Mouse (Mus musculus) granulocyte monocyte progenitor cell, adult 5-6 weeks (primary cell): ENCODE data around the gene 4930590J08Rik. TPM values are rescaled to one million over a fixed set of nuclear protein-coding genes. Genes with fewer than 3 reads are reported as not detected.
"Not testable (repeated sequence)": the region's sequence is repeated elsewhere in the genome, so short reads cannot be mapped to it uniquely, and the experiment has no call there.

ENCODE experiments used
- ATAC-seq: replicated peaks from 2 replicates; pipeline ENCODE4 v1.8.0; 2016; ENCODE audit warnings: mild to moderate bottlenecking, moderate TSS enrichment, inconsistent platforms; ENCODE audit not compliant: poor library complexity, severe bottlenecking
- total RNA-seq, 2 experiments: library from RNA; stranded (forward) in 1 of 2; stranded (reverse) in 1 of 2; fragments of 200-712, 200-1000 nt in 1 of 2; fragments of >200 nt in 1 of 2; fragmentation: Nextera tagmentation in 1 of 2; gene quantifications; 2 replicates each; pipeline ENCODE4 v1.2.3; 2014 to 2017

The 4930590J08Rik gene
- total RNA-seq (2014; fragmentation: Nextera tagmentation) (not detected in 2 replicates), total RNA-seq (2017) (0.17 and 0.67 TPM in 2 replicates)

DNA sequence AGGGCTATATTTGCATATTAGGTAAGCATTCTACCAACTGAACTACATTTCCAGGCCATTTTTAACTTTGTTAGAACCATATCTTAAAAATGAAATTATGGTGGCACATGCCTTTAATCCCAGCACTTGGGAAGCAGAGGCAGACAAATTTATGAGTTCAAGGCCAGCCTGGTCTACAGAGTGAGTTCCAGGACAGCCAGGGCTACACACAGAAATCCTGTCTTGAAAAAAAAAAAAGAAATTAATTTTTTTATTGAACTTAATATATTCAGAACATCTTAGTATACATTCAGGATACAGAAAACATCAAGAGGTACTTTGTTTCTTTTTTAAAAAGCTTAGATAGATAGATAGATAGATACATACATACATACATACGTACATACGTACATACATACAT lies at the start of gene 4930590J08Rik:
TSS of gene 4930590J08Rik (plus strand) at position 301 of the 400 bp plus-strand sequence.
- not testable (repeated sequence) for ATAC-seq

DNA sequence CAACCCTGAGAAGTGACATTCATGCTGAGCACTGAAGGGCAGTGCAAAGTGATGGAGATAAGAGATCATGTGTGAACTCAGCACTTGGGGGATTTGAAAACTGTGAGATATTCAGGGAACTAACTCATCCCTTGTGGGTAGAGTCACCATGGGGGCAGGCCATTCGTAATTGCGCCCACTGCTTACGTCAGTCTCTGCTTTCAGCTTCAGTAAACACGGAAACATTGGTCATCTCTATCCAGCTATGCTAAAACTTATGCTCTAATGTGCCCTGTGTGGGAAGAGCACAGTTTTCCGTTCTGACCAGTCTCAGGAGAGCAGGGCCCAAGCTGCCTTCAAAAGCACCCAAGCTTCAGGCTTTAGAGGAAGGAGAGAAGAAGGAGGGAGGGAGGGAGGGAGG lies 44.3 kb upstream of the 4930590J08Rik start:
- no peak for ATAC-seq

DNA sequence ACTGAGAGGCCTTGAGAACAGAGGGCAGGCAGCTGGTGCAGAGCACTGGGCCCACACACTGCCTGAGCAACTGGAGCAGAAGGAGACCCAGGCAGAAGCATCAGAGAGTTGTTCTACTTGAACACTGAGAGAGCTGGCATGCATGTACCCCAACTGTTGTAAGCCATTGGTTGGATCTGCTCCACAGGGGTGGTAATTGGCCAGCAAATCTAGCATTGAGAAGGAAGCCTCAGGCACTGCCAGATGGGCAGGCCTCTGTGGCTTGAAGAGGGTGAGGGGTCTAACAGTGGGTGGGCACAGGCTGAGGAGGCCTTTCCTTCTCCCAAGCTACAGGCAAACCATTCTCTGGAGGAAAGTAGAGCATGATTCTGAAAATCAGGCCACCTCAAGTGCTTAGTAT lies 39.8 kb upstream of the 4930590J08Rik start:
- no peak for ATAC-seq

DNA sequence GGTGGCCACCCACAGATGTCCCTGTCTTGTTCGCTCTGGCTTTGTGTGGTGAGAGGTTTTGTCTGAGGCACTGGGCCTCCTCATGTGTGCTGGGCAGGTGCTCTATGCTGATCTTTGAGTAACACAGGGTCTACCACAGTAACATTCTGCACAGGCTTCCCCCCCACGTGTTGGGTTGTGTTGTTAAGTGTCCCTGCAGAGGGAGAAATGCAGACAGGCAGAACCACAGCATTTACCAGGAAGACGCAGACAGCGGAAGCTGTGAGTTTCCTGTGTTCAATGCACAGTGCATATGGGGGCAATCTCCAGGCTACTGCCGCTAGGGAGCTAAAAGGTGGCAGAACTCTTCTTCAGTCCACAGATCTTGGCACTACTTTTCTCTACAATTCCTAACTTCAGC lies 38.0 kb upstream of the 4930590J08Rik start:
- ATAC-seq, result no peak

DNA sequence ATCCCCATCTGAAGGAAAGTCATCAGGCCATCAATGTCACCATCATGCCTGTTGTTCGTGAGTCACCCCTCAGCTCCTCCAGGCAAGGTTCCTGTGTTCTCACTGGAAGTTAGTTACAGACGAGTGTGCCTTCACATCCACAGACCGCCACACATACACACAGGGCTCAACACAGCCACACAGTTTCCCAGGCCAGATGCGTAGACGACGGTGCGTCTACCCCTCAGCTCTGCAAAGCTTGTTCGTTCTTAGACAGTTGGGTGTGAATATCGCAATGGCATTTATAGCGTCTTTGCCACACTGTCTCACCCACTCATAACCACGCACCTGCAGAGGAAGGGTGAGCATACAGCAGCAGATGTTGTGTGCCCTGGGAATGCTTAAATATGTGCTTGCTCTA lies 37.0 kb upstream of the 4930590J08Rik start:
- ATAC-seq, result peak; percentile 25; the same call in 1 of the 2 replicates

DNA sequence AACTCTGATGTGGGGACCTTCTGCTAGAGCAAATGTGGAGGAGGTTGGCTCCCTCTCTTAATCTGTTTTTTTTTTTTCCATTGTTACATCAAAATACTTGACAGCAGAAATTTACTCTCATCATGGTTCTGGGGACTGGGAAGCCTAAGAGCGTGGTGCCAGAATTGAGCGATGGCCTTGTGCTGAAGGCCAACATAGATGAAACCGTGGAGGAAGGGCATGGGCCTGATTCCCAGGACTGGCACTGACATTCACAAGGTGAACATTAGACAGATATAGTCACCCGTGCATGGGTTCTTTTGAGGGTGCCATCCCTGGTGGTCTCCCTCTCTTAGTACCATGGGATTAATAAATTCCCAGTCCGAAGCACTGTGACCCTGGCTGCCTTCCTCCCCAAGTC lies 34.5 kb upstream of the 4930590J08Rik start:
- no peak for ATAC-seq

DNA sequence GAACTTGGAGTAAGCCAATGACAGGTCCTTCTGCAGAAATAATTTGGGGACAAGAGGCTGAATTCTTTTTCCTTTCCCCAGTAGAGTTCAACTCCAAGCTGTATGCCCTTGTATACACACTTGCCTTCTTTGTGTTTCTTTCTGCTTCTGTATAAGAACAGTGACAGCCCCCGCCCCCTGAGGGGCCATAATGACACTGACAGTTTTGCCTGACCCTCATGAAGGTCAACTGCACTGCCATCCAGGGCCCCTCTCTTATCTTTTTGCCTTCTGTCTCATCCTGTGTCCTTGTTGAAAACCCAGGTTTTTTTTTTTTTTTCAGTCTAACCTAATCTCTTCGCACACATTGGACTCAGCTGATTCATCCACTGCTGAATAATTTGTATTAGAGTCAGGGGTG lies 29.8 kb upstream of the 4930590J08Rik start:
- no peak for ATAC-seq

DNA sequence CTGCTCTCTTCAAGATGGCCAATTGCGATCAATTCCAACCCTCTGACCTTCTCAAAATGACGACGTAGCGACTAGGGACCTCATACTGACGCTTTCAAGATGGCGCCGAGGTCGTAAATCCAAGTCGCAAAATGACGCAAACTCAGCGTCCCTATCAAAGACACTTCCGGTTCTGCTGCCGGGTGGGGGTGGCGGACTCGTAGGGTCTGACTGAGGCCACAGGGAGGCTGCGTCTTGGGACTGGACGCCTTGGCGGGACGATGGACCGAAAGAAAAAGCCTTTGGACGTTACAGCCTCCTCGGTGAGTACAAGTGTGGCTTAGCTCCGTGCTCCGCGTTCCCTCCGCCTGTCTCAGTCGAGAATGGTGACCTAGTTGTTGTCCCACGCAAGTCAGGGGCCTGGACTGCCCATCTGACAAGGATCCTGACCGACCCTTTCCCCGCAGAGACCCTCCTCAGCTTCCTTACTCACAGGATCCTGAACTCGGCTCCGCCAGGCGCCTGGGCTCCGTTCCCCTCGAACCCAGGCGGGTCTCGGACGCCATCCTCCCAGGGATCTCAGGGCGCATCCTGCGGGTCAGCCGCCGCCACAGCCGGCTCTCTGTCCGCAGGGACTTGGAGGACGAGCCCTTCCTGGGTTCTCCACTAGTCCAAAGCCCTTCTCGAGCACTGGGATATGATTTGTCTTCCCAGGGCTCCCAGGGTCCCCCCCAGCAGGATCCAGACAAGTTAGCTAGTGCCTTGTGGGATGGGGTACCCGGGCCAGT lies 24.5 kb upstream of the 4930590J08Rik start, which contains the start of gene Ccdc174:
TSS of gene Ccdc174 (plus strand) at position 169 of the 767 bp plus-strand sequence.
- peak; percentile 99 for ATAC-seq

DNA sequence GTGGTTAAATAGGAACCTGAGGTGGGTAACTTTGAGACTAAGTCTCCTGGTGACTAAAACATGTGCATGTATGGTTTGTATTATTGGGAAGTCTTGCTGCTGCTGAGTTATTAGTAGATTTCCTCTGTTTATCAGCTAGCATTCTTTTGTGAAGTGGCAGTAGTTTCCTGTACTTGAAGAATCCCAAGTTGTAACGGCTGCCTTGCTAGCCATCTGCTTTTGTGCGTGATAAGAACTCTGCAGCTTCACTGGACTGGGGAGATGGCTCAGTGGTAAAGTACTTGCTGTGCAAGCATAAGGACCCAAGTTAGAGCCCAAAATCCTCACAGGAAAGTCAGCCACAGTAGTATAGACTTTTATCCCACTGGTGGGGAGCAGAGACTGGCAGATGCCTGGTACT lies 18.8 kb upstream of the 4930590J08Rik start:
- ATAC-seq, result no peak

DNA sequence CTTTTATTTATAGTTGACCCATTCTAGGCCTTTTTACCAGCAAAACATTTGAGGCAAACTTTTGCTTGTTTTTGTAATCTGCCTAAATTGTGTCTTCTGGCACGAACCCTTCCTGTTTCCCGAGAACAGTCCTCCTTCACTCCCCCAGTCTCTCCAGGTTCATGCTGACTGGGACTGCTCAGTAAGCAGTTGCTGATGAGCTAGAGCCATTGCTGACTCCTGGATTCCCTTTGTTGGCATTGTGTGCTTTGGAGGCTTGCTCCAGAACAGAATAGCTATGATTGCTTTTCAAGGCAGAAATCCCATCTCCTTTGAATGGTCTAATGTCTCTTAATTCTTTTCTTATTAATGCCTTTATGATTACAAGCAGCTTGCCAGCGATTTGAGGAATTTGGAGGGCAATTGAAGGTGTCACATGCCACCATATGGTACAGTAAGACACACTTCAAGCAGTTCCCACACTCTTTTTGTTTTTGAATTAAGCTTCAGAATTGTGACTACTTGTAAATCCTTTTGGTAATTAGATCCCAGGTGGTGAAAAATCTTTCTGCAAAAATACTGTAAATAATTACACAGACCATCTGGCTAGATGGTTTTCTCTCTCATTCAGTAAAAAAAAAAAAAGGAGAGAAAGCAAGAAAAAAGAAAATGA lies 13.2 kb upstream of the 4930590J08Rik start:
- ATAC-seq, result no peak

DNA sequence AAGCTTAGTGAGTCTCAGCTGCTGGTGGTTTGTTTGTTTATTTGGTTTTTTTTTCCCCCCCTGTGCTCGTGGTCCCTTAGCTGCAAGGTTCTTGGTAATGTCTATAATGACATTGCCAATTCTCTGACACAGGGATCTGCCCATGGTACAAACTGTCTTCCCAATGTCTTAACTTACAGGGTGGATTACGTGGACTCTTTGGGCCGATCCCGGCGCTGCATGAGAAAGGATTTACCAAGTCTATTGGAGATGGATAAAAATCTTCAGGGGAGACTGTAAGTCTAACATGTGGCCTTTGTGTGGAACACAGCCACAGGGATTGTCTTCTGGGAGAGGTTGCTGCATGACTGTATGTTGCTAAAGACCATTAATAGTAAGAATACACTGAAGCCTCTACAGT lies 12.0 kb upstream of the 4930590J08Rik start:
- no peak for ATAC-seq

DNA sequence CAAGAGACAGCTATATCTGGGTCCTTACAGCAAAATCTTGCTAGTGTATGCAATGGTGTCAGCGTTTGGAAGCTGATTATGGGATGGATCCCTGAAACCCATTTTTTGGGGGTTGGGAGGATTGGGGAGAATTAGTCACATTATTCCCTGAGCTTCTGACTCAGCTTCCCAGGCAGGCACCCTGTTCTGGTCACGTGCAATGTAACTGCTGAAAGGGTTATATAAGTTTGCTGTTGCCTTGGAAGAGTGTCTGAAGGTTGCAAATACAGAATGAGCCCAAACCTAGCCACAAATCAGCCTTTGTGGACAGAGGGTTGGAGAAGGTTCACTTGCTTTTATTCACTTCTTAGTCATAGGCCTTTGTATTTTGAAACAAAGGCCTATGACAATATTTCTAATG lies 10.8 kb upstream of the 4930590J08Rik start:
- no peak for ATAC-seq

DNA sequence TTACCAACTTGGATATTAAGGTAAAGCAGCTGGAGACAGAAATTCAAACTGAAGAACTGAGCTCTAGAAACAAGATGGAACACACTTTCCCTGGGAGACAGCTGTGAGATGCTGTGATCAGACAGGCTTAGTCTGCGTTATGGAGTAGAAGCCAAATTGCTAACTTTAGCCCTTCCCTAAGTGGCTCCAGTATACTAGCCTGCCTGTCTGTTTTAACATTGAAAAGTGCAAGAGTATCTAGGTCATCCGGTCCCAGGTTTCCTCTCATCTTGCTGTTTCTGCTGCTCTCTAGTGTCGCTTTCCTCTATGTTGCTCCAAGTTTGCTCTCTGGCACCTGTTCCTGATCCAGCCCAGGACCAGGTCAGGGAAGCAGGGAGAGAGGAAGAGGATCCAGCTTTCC lies 5.8 kb upstream of the 4930590J08Rik start:
- no peak for ATAC-seq

DNA sequence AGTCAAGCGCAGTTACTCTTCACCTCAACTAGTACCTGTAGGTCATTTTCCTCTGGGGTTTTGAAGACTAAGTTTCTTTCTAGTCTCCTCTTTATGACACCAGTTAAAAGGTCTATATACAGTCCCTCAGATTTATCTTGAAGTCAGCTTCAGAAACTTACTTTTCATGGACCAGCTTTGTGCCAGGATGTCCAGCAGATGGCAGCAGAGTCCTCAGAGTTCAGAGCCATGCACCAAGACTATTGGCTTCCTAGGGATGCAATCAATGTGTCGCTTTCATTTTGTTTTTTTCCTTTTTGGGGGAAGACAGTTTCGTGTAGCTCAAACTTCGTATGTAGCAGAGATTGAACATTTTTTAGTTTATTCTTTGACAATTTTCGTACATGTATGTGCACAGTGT lies 1.1 kb upstream of the 4930590J08Rik start:
- ATAC-seq, result peak; percentile 87

DNA sequence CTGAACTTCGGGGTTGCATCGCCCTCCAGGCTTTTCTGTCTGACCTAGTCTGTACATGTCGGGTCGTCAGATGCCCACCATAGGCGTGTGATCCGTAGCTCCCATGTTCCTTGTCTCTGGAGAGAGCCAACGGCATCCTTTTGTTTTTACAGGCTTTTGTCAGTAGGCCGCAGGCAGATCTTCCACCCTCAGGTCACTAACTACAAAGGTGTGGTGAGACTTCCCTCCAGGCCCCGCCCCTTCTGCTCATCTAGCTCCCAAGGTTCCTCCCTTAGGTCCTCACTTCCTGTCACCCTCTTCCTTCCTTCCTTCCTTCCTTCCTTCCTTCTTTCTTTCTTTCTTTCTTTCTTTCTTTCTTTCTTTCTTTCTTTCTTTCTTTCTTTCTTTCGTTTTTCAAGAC lies 11.4 kb downstream of the 4930590J08Rik start:
- no peak for ATAC-seq

DNA sequence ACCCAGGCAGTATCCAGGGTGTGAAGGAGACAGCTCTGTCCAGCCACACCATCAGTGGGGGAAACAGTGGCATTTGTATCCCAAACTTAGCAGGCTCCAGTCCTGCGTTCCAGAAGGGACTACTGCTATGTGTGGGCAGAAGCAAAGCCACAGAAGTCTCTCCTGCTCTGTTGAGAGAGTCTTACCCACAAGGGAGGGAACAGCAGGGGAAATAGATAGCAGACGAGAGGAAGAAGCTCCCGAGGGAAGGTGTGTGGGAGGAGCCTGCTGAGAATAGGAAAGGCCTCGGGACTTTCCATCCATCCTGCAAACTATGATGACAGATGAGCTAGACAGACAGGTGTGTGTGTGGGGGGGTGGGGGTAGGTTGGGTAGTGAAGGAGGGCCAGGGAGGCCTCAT lies 14.7 kb downstream of the 4930590J08Rik start:
- ATAC-seq, result no peak

DNA sequence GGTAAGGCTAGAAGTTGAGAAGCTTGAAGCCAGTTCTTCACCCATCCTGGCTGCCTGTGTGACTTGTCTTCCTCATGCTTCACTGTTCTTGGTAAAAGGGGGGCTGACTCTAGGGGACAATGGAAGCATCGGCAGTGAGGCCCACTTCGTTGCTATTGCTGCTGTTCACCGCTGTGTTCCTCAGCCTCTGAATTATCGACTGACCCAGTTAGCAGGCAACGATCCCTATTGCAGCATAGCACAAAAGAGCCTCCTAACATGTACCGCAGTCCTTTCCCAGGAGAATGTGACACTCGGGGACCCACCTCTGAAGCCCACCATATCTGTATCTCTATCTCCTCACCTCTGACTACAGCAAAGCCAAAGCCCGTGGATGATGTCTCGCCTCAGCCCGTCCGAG lies 15.1 kb downstream of the 4930590J08Rik start:
- ATAC-seq, result no peak

DNA sequence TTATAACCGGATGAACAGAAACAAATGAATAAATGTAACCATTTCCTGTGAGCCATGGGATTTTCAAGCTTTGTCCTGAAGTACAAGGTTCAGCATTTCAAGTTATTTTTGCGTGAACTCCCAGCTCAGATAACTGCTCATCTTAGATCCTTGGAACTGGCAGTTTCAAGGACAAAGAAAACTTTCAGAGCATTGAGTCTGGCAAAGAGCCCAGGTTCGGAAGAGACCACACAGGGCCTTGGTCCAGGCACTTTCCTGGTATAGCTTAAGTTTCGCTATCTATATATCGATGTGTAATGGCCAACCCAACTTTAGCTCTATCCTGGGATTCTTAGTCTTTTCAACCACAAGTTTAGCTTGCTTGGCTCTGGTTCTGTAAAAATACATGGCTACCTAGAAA lies 28.6 kb downstream of the 4930590J08Rik start:
- ATAC-seq, result no peak

DNA sequence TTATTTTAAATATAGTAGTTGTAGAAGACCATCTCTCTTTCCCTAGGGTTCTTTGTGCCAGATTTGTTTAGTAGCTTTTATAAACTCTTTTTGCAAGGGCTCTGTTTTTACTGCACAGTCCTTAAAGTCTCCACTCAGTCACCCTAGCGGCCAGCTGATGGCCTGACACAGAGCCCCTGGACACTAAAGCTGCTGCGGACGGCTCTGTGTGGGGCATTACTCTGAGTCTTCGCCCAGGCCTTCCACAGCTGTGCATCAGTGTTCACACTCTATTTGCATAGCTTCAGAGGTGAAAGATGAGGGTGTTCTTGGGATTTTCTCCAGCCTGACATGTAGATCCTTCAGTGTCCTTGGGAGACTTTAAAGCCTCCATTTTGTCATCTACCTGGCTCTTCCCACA lies 35.9 kb downstream of the 4930590J08Rik start:
- ATAC-seq, result no peak

DNA sequence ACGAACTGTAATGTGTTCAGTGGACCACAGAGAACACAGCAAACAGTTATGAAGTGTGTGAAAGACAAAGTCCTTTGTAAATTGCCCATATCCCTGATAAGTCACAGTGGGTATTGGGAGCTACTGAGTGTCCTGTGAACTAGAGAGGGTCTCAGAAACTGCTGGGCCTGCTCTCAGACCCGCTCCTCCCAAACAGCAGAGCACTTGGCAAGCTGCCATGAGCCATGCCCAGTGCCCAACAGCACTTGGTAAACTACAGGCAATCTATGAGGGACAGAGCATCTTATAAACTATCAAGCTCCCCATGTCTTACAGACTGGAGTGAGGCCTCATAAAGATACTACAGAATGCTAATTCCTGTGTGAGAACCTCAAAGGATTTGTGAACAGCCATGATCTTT lies 45.8 kb downstream of the 4930590J08Rik start:
- no peak for ATAC-seq

DNA sequence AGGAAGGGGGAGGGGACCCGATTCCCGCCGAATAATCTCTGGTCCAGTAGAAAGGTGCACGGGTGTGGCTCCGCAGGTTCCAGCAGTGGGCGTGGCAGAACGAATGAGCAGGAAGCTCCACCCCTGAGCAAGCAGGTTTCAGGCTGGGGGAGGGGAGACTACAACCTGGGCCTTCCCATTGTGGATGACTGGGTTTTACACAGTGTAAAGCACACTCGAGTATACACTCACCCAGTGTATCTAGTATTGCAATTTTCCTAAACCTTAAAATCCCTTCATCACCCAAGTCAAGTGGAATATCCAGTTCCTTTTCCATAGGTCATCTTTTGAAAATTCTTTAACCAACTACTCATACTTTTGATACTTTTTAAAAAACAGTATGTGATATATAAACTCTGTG lies 55.4 kb downstream of the 4930590J08Rik start:
- not testable (repeated sequence) for ATAC-seq
